Mouse (Mus musculus) midbrain, embryonic 10.5 days (tissue): ENCODE results near the gene Hook1. TPM values are rescaled to one million over a fixed set of nuclear protein-coding genes. Genes with fewer than 3 reads are reported as not detected.

ENCODE experiments used
- DNase-seq: peaks from one replicate; pipeline ENCODE4 v3.0.0-alpha.2; 2017; ENCODE audit warnings: low spot score
- H3K27ac ChIP-seq: fragments of 300-500 bp; sonication (generic); replicated peaks from 2 replicates; pipeline ENCODE4 v1.5.1; 2016; ENCODE audit warnings: mild to moderate bottlenecking
- H3K27me3 ChIP-seq: fragments of 300-500 bp; sonication (generic); 2 replicates; pipeline ENCODE4 v1.6.1; 2016; ENCODE audit warnings: low read depth, mild to moderate bottlenecking; ENCODE audit not compliant: poor library complexity, severe bottlenecking
- H3K36me3 ChIP-seq: fragments of 300-500 bp; sonication (generic); 2 replicates; pipeline ENCODE4 v1.6.1; 2016; ENCODE audit warnings: mild to moderate bottlenecking, moderate library complexity
- H3K4me1 ChIP-seq: fragments of 300-500 bp; sonication (generic); 2 replicates; pipeline ENCODE4 v1.6.1; 2016
- H3K4me3 ChIP-seq: fragments of 300-500 bp; sonication (generic); 2 replicates; pipeline ENCODE4 v1.5.1; 2016; ENCODE audit warnings: mild to moderate bottlenecking, moderate library complexity
- H3K9me3 ChIP-seq: fragments of 300-500 bp; sonication (generic); replicated peaks from 2 replicates; pipeline ENCODE4 v1.6.1; 2016; ENCODE audit warnings: mild to moderate bottlenecking
- WGBS: fragments of 180-500 bp; shearing (Covaris S2); methylation state at CpG from one replicate; pipeline ENCODE4 v1.1.7; 2016; 5-methylcytosine and 5-hydroxymethylcytosine counted together
- polyA plus RNA-seq: library from polyadenylated mRNA; unstranded; fragments of >200 nt; fragmentation: Nextera tagmentation; extraction: Ambion mirVana; gene quantifications from 2 replicates; pipeline ENCODE4 v1.2.1, GENCODE M21; 2016

Gene Hook1
- 17.9 and 18.1 TPM in 2 replicates for polyA plus RNA-seq

DNA sequence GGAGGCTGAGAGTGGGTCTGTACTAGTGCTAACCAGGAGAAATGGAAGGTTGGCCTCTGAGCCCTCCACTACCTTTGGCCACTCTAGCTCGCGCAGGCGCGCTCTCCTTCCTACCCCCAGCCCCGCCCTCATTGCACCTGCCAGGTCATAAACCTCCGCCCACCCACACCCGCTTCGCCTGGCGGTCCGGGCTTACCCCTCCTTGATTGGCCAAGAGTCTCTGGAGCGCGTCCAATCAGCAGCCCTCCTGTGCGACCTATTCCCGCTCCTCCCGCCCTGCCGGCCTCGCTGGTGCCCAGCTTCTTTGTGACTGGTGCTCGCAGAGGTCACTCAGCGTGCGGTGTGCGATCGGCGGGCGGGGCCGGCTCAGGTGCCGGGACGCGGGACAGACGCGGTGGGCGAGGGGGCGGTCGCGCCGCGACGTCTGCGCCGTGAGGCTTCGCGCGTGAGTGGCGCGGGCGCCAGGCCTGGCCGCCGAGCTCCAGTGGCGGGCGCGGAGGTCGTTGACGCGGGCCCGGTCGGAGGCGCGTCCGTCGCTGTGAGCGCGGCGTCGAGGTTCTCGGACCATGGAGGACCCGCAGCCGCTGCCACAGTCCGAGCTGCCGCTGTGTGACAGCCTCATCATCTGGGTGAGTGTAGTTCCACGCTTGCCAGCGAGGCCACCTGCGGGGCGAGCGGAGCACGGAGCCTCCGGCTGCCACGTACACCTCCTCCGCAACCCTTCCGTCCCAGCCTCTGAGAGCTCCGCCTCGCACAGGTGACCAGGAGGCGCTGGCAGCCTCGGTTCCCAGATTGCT is at the start of gene Hook1:
Gene Hook1 (plus strand): TSS at position 313 of the 797 bp plus-strand sequence.
- under 1% methylated on average over 82 of the region's 82 CpGs for WGBS
- DNase-seq: peak; percentile 93
- H3K4me3 ChIP-seq: peak within 1 kb of the TSS; percentile 74
- H3K27me3 ChIP-seq: peaks cover 14% of the 10 kb centered on the region
- H3K36me3 ChIP-seq: no peaks in the 10 kb centered on the region
- peak within 1 kb of the TSS; percentile 87 for H3K27ac ChIP-seq
- no peaks in the 10 kb centered on the region for H3K9me3 ChIP-seq
- peaks cover 14% of the 10 kb centered on the region for H3K4me1 ChIP-seq

- Histone ChIP-seq H3K27ac (no peak overlapping the region), H3K36me3 (no peaks in the 10 kb centered on the region), H3K4me3 (no peak overlapping the region), H3K4me1 (peaks cover 9% of the 10 kb centered on the region), H3K27me3 (no peaks in the 10 kb centered on the region), H3K9me3 (no peaks in the 10 kb centered on the region)
- DNase-seq: no peak
- WGBS: 81% methylated on average over 6 of the region's 6 CpGs
These were observed 49.3 kb upstream of the Hook1 start for GRCm38 (mm10) chr4:95917703-95918102.

DNA sequence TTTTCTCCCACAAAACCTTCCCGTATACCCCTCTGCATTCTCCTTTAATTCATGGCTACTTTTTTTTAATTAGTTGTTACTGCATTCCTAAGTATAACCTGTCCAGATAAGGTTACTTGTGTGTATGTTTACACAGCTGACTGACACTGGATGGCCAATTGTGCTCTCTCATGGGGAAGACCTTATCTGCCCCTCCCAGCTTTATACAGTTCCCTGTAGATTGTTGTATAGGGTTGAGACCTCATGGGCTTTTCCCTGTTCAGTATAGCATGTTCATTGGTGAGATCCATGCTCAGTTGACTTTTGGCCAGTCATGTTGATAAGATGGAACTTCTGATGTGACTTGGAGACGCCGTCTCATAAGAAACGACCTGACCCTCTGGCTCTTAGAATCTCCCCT is 46.6 kb upstream of the Hook1 start:
- no peaks in the 10 kb centered on the region for H3K27me3 ChIP-seq
- no peaks in the 10 kb centered on the region for H3K36me3 ChIP-seq
- H3K9me3 ChIP-seq: no peaks in the 10 kb centered on the region
- no peak overlapping the region for H3K4me3 ChIP-seq
- 83% methylated on average over 4 of the region's 4 CpGs for WGBS
- DNase-seq: no peak
- no peak overlapping the region for H3K27ac ChIP-seq
- peaks cover 8% of the 10 kb centered on the region for H3K4me1 ChIP-seq

- no peak overlapping the region for H3K4me3 ChIP-seq
- no peaks in the 10 kb centered on the region for H3K9me3 ChIP-seq
- H3K27ac ChIP-seq: no peak overlapping the region
- H3K27me3 ChIP-seq: no peaks in the 10 kb centered on the region
- no peaks in the 10 kb centered on the region for H3K36me3 ChIP-seq
- no peaks in the 10 kb centered on the region for H3K4me1 ChIP-seq
- DNase-seq: peak; percentile 76
- 18% methylated on average over 7 of the region's 7 CpGs for WGBS
These were observed 42.5 kb upstream of the Hook1 start for GRCm38 (mm10) chr4:95924210-95925184.

DNA sequence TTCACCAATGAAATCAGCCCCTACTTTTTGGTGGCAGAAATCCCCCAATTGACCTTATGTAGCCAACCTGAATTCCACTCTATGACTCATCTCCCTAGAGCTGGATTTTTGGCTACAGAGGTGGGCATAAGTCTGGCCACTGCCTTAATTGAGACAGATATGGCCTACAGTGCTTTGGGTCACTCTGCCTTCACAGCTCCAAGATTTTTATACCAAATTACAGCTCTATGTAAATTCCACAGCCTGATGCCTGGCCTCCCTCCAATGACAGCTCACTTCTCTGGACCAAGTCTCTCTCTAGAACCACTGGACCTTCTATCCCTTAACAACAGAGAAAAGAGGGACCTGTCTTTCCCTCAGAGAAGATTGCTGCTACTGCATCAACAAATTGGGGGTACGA is 38.2 kb upstream of the Hook1 start:
- H3K4me1 ChIP-seq: no peaks in the 10 kb centered on the region
- H3K27ac ChIP-seq: no peak overlapping the region
- H3K27me3 ChIP-seq: no peaks in the 10 kb centered on the region
- H3K4me3 ChIP-seq: no peak overlapping the region
- no peaks in the 10 kb centered on the region for H3K36me3 ChIP-seq
- H3K9me3 ChIP-seq: no peaks in the 10 kb centered on the region
- DNase-seq: no peak
- 74% methylated on average over 1 of the region's 1 CpGs for WGBS

DNA sequence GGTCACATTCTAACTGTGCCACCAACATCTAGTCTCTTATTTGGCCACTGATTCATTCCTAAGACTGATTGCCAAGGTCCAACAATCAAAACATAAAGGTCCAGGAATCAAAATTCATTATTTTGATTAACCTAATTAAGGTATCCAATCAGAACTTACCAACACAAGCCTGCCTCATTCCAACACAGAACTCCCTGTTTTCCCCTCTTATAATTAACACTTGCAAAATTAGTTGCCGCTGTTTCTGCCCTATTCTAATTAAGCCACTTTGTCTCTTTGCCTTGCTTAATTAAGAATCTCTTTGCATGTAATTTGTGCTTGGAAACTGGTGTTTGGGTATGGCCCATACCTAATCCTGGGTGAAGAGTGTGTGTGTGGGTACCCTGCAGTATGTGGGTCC is 37.1 kb upstream of the Hook1 start:
- 87% methylated on average over 1 of the region's 1 CpGs for WGBS

GRCm38 (mm10) chr4:95931331-95931730 is 35.7 kb upstream of the Hook1 start:
- no peaks in the 10 kb centered on the region for H3K4me1 ChIP-seq
- H3K27ac ChIP-seq: no peak overlapping the region
- no peak for DNase-seq
- H3K4me3 ChIP-seq: no peak overlapping the region
- no peaks in the 10 kb centered on the region for H3K36me3 ChIP-seq
- H3K9me3 ChIP-seq: no peaks in the 10 kb centered on the region
- H3K27me3 ChIP-seq: no peaks in the 10 kb centered on the region
- 65% methylated on average over 2 of the region's 2 CpGs for WGBS

More for the DNA sequence above, 37.1 kb upstream of the Hook1 start:
- no peak overlapping the region for H3K27ac ChIP-seq
- no peak overlapping the region for H3K4me3 ChIP-seq
- H3K27me3 ChIP-seq: no peaks in the 10 kb centered on the region
- no peaks in the 10 kb centered on the region for H3K36me3 ChIP-seq
- no peaks in the 10 kb centered on the region for H3K9me3 ChIP-seq
- DNase-seq: no peak
- no peaks in the 10 kb centered on the region for H3K4me1 ChIP-seq

- Histone ChIP-seq H3K4me1 (no peaks in the 10 kb centered on the region), H3K36me3 (no peaks in the 10 kb centered on the region), H3K27me3 (no peaks in the 10 kb centered on the region), H3K27ac (no peak overlapping the region), H3K9me3 (no peaks in the 10 kb centered on the region), H3K4me3 (no peak overlapping the region)
- no peak for DNase-seq
- 88% methylated on average over 9 of the region's 9 CpGs for WGBS
These were observed 33.2 kb upstream of the Hook1 start for GRCm38 (mm10) chr4:95933801-95934356.

DNA sequence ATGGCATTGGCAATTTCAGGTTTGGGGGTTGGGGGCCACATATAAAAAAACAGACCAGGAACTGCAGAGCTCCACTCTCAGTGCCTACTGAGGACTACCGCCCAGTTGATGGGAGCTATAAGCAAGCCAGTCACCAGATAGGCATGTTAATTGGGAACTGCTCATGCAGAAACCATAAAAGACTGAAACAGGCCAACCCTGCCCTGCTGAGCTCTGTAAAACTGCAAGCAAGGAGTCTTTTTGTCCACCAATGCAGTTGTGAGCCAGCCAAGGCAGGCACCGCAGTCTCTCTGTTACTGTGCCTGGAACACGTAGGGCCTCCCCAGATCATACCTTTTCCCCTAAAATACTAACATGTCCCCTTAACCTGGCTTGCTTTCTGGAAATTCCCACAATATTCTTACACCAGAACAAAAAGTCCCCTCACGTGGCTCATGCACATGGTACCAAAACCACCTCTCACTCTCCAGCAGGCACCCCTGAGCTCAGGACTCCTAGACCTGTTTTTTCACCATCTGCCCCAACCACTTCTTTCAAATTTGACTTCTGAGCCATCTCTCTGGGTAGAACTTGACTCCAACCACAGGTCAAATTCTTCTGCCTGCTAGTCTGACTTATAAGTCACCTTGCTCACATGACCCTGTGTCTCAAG is 32.5 kb upstream of the Hook1 start:
- no peaks in the 10 kb centered on the region for H3K9me3 ChIP-seq
- 89% methylated on average over 4 of the region's 4 CpGs for WGBS
- no peak overlapping the region for H3K4me3 ChIP-seq
- H3K36me3 ChIP-seq: no peaks in the 10 kb centered on the region
- H3K27ac ChIP-seq: no peak overlapping the region
- no peaks in the 10 kb centered on the region for H3K27me3 ChIP-seq
- no peaks in the 10 kb centered on the region for H3K4me1 ChIP-seq
- DNase-seq: no peak

DNA sequence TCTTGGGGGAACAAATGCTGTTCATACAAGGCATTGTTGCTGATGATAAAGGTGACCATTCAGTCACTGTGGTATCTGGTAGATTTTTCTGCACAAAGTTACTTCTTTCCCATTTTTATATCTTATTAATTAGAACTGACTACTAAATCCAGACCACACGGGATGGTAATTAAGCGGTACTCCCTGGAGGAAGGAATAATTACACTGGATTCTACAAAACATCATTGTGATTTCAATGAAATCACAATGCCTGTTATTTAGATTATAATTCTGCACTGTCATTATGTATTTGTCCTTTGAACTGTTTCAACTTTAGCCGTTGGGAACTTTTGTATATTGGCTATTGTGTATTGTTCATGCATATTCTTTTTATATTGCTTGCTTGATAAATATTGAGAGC is 28.3 kb upstream of the Hook1 start:
- WGBS: 92% methylated on average over 3 of the region's 3 CpGs
- no peak for DNase-seq

GRCm38 (mm10) chr4:95947896-95948295 is 19.1 kb upstream of the Hook1 start:
- no peak overlapping the region for H3K27ac ChIP-seq
- no peaks in the 10 kb centered on the region for H3K4me1 ChIP-seq
- 85% methylated on average over 1 of the region's 1 CpGs for WGBS
- DNase-seq: no peak
- H3K4me3 ChIP-seq: no peak overlapping the region
- no peaks in the 10 kb centered on the region for H3K9me3 ChIP-seq
- H3K36me3 ChIP-seq: no peaks in the 10 kb centered on the region
- H3K27me3 ChIP-seq: no peaks in the 10 kb centered on the region

More for the DNA sequence above, 28.3 kb upstream of the Hook1 start:
- Histone ChIP-seq H3K27ac (no peak overlapping the region), H3K27me3 (no peaks in the 10 kb centered on the region), H3K4me3 (no peak overlapping the region), H3K36me3 (no peaks in the 10 kb centered on the region), H3K4me1 (no peaks in the 10 kb centered on the region), H3K9me3 (no peaks in the 10 kb centered on the region)

GRCm38 (mm10) chr4:95953328-95953727 is 13.7 kb upstream of the Hook1 start:
- Histone ChIP-seq H3K4me3 (no peak overlapping the region), H3K27me3 (no peaks in the 10 kb centered on the region), H3K36me3 (no peaks in the 10 kb centered on the region), H3K9me3 (no peaks in the 10 kb centered on the region), H3K4me1 (no peaks in the 10 kb centered on the region), H3K27ac (no peak overlapping the region)
- DNase-seq: no peak
